Mouse (Mus musculus) ovary, adult 18-20 months (tissue): ENCODE data around the gene Khdrbs1.
A peak's percentile ranks its signal among the peaks of the same experiment; 100 is the strongest.

Source experiments
- DNase-seq: peaks from one replicate; pipeline ENCODE4 v3.0.0; 2022; ENCODE audit warnings: low spot score, mixed read lengths

Gene Khdrbs1

DNA sequence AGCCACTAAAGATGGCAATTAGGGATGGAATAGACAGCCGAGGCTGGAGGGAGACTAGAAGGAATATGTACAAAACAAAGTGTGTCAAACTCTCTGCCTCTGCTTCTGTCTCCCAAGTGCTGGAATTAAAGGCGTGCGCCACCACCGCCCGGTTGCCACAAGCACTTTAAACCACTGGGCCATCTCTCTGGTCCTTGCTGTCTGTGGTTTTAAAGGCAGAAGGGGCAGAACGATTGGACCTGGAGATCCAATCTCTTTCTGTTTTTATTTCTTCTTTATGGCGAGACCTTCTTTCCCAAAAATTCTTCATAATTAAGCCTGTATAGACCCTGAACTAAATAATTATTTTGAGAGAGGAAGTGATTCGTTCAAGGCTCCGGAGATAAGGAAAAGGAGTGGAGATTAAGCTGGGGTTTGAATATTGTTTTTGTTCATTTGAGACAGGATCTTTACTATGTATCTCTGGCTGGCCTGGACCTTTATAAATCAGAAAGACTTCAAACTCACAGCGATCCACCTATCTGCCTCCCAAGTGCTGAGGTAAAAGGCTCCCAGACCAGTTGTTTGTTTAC, 69.1 kb downstream of the Khdrbs1 start:
- DNase-seq, result no peak

GRCm38 (mm10) chr4:129672083-129672877, 69.8 kb downstream of the Khdrbs1 start, which contains the start of gene Kpna6:
Gene Kpna6 (minus strand): TSS chr4:129672767.
- DNase-seq, result peak; percentile 81

- DNase-seq, result no peak
These were observed 70.5 kb downstream of the Khdrbs1 start for GRCm38 (mm10) chr4:129671491-129672082.

DNA sequence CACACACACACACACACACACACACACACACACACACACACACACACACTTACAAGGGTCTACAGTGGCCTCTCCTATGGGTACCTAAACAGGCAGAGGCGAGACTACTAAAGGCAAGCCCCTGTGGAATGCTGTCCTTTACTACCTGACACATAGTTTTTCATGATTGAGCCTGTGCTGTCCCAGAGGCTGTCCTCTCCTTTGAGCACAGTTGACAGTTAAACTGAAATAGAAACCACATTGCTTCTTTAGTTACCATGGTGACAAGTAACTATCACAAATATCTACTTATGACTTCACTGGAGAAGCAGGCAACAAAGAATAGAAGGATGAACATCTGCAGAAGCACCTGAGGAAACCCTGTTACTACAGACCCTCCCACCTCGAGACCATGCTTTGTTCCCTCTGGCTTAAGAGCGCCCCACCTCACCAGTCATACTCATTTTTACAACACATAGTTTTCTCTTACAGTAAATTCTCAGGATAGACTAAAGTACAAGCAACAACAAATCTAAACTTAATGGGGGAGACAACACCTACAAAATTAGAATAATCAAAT, 79.8 kb downstream of the Khdrbs1 start:
- no peak for DNase-seq

- no peak for DNase-seq
These were observed 80.5 kb downstream of the Khdrbs1 start for GRCm38 (mm10) chr4:129661584-129661983.

GRCm38 (mm10) chr4:129654770-129655169, 87.3 kb downstream of the Khdrbs1 start:
- no peak for DNase-seq
